Mouse (Mus musculus) brain, embryonic 14.5 days (tissue): Measurements from ENCODE around the gene Draxin. TPM values are rescaled to one million over a fixed set of nuclear protein-coding genes. Genes with fewer than 3 reads are reported as not detected.
"Not testable (repeated sequence)": the region's sequence is repeated elsewhere in the genome, so short reads cannot be mapped to it uniquely, and the experiment has no call there.

Experiments
- DNase-seq: peaks from one replicate; pipeline ENCODE4 v3.0.0-alpha.2; 2011; ENCODE audit warnings: low read depth
- CTCF ChIP-seq: fragments of 200-500 bp; IDR thresholded peaks from 2 replicates; pipeline ENCODE4 v1.5.1; 2012; ENCODE audit warnings: inconsistent platforms, mild to moderate bottlenecking, moderate library complexity, borderline replicate concordance; ENCODE audit not compliant: insufficient read depth, insufficient read length; ENCODE audit errors: extremely low read depth
- POLR2A ChIP-seq: fragments of 200-500 bp; IDR thresholded peaks from 2 replicates; pipeline ENCODE4 v1.6.1; 2012; ENCODE audit warnings: mild to moderate bottlenecking, inconsistent platforms, borderline replicate concordance; ENCODE audit not compliant: poor library complexity, insufficient read depth, insufficient read length, severe bottlenecking; ENCODE audit errors: extremely low read depth
- polyA plus RNA-seq: library from polyadenylated mRNA; depleted of rRNA; stranded (reverse); fragments of >200 nt; gene quantifications from 2 replicates; pipeline ENCODE4 v1.2.3, GENCODE M21; 2012

The Draxin gene
- polyA plus RNA-seq, 1 experiment: 73.0 TPM

DNA sequence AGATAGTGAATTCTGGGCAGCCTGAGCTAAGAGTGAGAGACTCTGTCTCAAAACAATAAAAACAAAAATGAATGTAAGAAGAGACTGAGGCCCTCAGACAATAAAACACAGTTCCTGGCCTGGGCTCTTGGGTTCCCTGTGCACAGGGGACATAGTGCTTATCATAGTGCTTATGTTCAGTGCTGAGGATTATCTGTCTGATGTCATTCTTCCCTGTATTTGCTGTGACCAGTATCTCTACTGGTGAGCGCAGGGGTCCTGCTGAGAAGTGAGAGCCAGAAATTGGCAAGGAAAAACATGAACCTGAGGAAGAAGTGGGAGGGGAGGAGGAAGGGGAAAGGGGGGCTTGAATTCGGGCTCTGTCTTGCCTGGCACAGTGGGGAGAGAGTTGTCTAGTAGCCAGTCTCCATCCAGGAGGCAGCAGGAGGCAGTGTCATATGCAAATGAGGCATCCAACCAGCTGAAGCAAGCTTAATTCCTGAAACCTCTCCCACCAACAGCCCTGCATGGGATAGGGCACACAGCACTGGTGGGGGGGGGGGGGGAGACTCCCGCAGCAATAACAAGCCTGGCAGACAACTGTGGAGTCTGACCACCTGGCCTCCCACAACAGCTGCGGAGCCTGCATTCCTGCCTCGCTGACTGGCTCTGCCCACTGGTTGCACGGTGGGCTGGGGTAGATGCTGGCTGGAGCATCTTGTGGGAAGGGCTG is 8.4 kb downstream of the Draxin start:
- DNase-seq: peak; percentile 96
- no peak for TF ChIP-seq POLR2A
- no peak for TF ChIP-seq CTCF

DNA sequence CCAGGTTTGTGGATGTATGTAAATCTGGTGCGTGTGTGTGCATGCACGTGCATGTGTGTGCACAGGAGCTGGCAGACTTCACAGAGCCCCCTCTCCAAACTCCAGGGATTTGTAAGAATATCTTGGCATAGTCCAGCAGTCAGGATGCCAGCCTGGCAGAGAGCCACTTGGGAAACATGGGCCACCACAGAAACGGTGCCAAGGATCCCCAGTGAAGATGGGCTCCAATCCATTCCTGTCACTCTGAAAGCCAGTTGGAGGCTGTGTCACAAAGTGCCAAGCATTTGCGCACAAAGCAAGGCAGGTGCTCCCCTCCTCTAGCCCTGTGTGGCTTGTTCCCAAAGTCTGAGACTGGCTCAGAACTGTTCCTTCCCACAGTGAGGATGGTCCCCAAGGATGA is 9.1 kb downstream of the Draxin start:
- no peak for TF ChIP-seq POLR2A
- no peak for TF ChIP-seq CTCF
- DNase-seq: peak; percentile 96

DNA sequence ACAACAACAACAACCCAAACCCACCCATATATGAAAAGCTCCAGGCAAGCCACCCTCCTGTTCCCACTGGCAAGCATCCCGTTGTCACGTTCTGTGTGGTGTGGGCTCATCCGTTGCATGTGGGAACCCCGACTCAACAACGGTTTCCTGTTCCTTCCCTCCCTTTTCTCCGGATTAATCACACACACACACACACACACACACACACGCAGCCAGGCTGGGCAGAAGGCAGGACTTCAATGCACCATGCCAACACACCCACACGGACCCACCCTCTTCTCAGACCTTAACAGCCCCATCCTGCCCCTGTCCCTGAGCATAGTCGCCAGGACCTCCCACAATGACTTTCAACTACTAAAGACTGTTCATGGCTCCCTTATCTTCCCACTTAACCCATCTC is 9.9 kb downstream of the Draxin start:
- TF ChIP-seq CTCF (no peak), POLR2A (no peak)
- DNase-seq: peak; percentile 64

DNA sequence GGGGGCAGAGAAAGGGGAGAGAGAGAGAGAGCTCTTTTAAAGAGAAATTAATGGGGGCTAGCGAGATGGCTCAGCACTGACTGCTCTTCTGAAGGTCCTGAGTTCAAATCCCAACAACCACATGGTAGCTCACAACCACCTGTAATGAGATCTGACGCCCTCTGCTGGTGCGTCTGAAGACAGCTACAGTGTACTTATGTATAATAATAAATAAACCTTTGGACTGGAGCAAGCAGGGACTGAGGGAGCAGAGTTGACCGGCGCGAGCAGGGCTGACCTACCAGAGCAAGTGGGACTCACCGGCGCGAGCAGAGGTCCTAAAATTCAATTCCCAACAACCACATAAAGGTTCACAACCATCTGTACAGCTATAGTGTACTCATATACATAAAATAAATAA is 10.9 kb downstream of the Draxin start:
- DNase-seq: not testable (repeated sequence)

DNA sequence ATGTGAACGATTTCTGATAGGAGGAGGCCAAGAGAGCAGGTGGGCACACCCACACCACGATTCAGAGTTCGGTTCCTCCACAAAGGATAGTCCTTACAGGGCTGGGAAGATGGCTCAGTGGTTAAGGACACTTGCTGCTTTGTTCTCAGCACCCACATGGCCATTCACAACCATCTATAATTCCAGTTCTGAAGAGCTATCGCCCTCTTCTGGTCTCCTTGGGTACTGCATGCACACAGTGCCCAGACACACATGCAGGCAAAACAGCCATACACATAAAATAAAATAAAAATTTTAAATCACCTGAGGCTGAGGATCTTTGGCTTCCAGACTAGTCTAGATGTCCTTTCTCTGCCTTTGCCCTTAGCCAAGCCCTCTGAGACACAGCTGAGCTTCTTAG is 13.1 kb downstream of the Draxin start:
- TF ChIP-seq POLR2A: no peak
- peak; percentile 27; the same call in 1 of the 2 replicates for TF ChIP-seq CTCF

DNA sequence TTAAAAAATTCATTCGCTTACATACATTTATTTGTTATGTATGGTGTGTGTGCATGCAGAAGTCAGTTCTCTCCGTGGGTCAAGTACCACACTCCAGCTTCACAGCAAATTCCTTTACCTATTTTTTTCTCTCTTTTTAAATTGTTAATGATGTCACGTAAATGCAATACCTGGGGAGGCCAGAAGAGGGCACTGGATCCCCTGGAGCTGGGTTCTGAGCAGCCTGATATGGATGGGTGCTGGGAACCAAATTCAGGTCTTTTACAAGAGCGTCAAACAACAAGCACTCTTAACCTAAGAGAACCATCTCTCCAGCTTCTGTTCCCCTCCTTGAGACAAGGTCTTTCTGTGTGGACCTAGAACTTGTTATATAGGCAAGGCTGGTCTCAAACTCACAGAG is 13.8 kb downstream of the Draxin start:
- peak; percentile 48; the same call in 1 of the 2 replicates for TF ChIP-seq CTCF
- TF ChIP-seq POLR2A: no peak

More for the DNA sequence above, 13.1 kb downstream of the Draxin start:
- no peak for DNase-seq

DNA sequence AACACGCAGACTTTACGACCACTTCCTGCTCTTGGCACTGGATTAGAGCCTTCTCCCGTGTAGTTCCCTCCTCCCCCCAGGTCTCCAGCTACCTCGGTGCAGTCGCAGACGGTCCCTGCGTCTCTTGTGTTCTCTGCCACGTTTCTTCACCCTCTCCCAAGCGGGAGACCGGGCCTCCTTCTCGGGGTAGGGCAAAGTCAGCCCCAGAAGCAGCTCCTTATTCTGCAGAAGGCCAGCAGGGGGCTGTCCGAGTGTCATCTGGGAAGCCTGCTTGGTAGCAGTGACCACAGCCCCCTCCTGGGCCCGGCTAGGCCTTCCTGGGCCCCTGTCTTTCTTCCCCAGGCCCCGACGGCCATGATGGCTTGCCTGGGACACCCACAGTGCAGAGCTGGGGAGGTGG is 15.0 kb downstream of the Draxin start:
- peak; percentile 35 for DNase-seq
- TF ChIP-seq POLR2A (no peak), CTCF (peak; percentile 55)

More for the DNA sequence above, 13.8 kb downstream of the Draxin start:
- peak; percentile 15 for DNase-seq

DNA sequence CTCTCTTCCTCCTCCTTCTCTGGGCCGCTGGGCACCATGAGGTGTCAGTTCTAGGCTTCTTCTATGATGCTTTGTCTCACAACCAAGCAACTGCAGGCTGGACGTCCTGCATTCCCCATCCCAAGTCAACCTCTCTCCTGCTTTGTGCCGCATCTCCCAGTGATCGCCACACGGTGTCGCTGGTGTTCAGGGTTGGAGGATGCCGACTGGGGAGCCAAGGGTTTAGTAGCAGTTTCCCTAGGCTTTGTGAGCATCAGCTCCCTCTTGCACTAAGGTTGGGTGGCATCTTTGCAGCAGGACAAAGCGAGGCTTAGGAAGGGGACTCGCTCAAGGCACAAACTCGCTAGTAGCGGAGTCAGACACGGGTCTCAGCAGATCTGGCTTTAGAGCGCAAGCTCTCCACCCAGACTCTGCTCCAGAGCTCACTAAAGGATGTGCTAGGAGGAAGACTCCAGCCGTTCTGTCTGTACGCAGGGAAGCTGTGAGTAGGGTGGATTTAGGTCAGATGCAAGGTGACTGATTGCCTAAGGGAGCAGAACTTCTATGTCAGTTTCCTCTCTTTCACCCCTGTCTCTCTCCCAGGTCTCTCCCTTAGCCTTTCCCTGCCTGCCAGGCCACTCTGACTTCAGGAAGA is 15.6 kb downstream of the Draxin start:
- TF ChIP-seq CTCF (peak; percentile 97), POLR2A (no peak)
- DNase-seq: peak; percentile 95

DNA sequence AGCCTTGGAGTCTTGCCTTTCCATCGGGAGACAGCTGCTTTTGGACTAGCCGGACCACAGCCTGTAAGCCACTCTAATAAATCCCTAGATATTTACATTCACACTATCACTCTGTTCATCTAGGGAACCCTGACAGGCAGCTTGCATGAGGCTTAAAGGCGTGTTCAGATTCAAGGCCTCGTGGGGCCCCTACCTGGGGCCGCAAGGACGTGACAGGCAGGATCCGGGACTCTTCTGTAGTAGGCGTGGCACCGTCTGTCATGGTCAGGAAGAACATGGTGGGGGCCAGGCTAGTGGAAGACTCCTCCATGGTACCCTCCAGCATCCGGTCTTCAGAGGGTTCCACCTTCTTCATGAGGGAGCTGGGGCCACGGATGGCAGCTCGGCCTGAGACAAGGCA is 18.0 kb downstream of the Draxin start:
- no peak for DNase-seq
- TF ChIP-seq CTCF (no peak), POLR2A (no peak)

DNA sequence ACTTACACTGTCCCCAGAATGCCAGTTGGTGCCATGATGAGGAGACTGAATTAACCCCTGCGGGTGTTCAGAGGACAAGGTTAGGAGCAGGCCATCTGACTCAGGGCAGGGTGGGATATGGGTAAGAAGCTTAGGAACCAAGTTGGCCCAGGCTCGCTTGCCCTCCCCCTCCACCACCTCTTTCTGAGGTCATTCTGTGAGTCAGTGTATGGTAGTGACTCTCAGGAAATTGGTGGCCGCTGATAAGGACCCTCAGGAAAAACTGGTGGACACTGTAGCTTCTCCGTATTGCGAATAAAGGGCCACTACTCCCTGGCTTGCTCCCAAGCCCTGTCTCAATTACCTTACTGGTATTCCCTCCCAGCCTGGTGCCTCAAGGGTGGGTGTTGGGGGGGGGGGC is 21.3 kb downstream of the Draxin start:
- TF ChIP-seq CTCF (no peak), POLR2A (no peak)
- DNase-seq: no peak

DNA sequence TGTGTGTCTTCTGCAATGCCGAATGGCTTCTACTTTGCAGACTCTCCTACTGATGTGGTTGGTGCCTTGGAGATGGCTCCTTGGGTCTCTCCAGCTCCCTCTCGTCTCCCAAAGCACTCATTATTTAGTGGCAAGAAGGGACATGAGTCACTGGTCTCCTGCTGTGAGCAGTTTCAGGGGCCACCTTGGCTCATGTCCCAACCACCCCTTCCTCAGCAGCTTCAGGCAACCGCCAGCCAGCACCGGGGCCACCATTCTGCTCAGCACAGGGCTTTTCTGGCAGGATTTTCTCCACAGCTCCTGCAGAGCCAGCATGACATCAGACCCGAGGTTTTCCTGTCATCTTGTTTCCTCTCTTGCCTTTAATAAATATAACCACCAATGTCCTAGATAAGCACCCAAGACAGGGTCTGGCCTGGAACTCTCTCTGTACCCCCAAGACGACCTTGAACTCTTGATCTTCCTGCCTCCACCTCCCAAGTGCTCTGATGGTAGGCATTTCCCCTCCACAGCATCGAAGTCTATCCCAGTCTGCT is 21.9 kb downstream of the Draxin start:
- no peak for TF ChIP-seq POLR2A
- no peak for TF ChIP-seq CTCF
- DNase-seq: no peak
